Mouse (Mus musculus) testis, postnatal 14 days (tissue): ENCODE data around the gene Taf1.
A peak's percentile ranks its signal among the peaks of the same experiment; 100 is the strongest.

Experiments
- DNase-seq: peaks from one replicate; pipeline ENCODE4 v3.0.0; 2021; ENCODE audit warnings: low spot score

Taf1 gene

GRCm38 (mm10) chrX:101532347-101533221 lies at the start of gene Taf1:
Gene Taf1, plus strand, starts transcription at chrX:101532734.
- peak; percentile 93 for DNase-seq

DNA sequence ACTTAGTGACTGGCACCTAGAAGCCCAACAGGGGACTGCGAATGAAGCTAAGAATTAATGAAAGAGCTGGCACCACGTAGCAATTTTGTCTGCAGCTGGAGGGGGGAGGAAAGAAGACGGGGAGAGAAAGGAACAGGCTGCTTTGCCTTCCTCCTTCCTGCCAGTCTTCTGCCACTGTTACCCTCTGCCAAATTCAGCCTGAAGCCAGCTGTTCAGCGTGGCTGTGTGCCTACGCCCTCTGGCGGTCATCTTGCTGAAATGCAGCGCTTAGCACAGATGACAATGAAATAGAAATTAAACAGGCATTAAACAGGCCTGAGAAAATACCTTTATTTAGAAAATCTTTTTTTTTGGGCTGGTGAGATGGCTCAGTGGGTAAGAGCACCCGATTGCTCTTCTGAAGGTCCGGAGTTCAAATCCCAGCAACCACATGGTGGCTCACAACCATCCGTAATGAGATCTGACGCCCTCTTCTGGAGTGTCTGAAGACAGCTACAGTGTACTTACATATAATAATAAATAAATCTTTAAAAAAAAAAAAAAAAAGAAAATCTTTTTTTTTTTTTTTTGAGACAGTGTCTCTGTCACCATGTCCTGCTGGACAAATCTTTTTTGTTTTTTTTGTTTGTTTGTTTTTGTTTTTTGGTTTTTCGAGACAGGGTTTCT lies 45.9 kb upstream of the Taf1 start:
- DNase-seq = peak; percentile 17

DNA sequence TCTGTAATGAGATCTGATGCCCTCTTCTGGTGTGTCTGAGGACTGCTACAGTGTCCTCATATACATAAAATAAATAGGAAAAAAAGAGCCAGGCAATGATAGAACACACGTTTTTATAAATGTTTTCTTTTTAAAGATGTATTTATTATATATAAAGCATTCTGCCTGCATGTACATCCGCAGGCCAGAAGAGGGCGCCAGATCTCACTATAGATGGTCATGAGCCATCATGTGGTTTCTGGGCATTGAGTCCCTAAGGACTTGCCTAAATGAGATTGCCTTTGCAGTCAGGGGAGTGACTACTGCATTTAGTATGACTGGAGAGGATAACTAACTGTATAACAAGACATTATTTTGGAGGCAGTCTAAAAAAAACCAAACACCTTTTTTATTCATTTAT lies 27.9 kb upstream of the Taf1 start:
- no peak for DNase-seq

- no peak for DNase-seq
Measured at GRCm38 (mm10) chrX:101515710-101516109, 16.8 kb upstream of the Taf1 start.

GRCm38 (mm10) chrX:101518006-101518405 lies 14.5 kb upstream of the Taf1 start:
- DNase-seq = no peak

DNA sequence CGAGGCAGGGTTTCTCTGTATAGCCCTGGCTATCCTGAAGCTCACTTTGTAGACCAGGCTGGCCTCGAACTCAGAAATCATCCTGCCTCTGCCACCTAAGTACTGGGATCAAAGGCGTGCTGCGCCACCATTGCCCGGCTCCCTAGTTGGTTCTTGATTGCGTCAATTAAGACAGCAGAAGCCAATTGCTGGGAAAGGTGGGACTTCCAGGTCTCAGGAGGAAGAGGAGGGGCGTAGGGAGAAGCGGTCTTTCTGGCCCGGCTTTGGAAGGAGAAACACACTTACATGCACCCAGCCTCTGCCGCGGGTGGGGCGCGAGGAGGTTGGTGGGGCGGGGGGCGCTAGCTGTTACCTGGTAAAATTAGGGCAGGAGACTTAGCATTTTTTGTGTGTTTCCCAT lies 10.5 kb upstream of the Taf1 start:
- peak; percentile 77 for DNase-seq

DNA sequence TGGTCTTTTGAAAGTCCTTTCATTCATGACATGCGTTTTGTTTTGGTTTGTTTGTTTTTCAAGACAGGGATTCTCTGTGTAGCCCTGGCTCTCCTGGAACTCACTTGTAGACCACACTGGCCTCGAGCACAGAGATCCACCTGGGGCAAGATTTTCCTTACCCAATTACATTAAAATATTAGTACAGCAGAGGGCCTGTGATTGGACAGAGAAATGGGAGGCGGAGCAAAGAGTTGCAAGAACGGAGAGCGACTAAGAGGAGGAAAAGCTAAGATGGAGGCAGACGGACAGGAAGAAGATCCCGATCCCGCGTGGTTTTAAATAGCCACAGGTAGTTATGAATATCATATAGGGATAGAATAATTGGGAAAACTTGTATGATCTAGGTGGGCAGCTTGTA lies 5.2 kb upstream of the Taf1 start:
- DNase-seq = no peak

DNA sequence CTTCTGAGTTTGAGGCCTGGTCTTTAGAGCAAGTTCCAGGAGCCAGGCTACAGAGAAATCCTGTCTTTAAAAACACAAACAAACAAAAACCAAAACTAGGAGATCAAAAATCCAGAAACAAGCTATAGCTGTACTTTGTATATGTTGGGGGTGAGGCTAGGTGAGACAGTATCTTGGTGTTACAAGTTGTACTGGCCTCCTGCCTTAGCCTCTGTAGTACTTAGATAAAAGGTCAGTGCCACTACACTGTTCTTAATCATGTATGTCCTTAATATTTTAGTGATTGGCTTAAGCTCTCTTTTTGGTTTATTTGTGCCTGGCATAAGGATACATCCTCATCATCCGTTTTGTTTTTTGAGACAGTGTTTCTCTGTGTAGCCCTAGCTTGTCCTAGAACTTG lies 52.9 kb downstream of the Taf1 start:
- DNase-seq = no peak

DNA sequence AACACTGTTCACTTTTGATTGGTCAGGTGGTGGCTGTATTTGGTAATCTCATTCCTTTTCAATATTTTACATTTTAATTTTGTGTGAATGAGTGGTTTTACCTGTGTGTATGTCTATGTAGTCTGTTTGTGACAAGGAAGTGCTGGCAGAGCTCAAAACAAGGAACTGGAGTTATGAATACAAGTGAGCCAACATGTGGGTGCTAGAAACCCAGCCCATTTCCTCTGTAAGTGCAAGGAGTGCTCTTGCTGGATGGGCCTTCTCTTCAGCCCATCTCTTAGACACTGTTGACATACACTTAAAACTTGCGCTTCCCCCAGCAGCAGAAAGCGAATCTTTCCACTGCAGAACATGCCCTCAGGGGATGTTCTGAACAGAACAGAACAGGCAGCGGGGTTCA lies 83.6 kb downstream of the Taf1 start:
- DNase-seq = no peak

- no peak for DNase-seq
Measured at GRCm38 (mm10) chrX:101617889-101618288, 85.4 kb downstream of the Taf1 start.

DNA sequence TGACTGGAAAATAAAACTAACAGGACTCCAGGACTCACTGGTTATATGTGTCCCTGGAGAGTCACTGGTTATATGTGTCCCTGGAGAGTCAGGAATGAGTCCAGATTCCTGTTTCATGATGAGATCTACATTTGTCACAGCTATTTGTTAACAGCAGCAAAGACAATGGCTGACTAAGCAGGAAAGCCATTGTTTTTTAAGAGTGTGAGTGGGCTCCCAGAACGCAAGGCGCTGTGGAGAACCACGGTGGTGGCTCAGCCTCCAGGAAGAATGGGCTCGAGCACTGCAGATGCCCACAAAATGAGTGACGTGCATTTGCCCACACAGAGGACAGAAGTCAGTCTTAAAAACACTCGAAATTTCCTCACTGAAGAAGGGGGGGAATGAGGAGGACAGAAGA lies 87.8 kb downstream of the Taf1 start:
- no peak for DNase-seq

- no peak for DNase-seq
Measured at GRCm38 (mm10) chrX:101622539-101622938, 90.0 kb downstream of the Taf1 start.

- no peak for DNase-seq
Measured at GRCm38 (mm10) chrX:101636821-101637525, 104.4 kb downstream of the Taf1 start.

DNA sequence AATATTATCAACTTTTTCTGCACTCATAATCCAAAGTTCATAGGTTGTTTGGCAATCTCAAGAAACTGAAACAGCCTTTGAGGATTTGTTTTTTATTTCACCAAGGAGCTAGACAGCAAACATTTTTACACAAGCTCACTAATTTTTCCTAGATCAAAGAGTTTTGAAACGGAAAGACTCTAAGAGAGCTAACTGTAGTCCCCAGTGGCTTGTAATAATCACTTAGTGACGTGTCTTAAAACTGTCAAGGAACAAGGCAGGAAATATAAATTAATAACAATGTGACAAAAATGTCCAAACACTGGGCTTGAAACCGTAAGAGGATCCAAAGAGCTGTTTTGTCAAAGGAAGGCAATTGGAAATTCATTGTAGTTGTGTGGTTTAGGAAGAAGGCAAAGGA lies 106.3 kb downstream of the Taf1 start:
- no peak for DNase-seq

- no peak for DNase-seq
Measured at GRCm38 (mm10) chrX:101639306-101639705, 106.8 kb downstream of the Taf1 start.

GRCm38 (mm10) chrX:101639741-101640166 lies 107.2 kb downstream of the Taf1 start, which contains the start of gene Ogt:
Gene Ogt, plus strand, starts transcription at chrX:101640060.
- peak; percentile 89 for DNase-seq

DNA sequence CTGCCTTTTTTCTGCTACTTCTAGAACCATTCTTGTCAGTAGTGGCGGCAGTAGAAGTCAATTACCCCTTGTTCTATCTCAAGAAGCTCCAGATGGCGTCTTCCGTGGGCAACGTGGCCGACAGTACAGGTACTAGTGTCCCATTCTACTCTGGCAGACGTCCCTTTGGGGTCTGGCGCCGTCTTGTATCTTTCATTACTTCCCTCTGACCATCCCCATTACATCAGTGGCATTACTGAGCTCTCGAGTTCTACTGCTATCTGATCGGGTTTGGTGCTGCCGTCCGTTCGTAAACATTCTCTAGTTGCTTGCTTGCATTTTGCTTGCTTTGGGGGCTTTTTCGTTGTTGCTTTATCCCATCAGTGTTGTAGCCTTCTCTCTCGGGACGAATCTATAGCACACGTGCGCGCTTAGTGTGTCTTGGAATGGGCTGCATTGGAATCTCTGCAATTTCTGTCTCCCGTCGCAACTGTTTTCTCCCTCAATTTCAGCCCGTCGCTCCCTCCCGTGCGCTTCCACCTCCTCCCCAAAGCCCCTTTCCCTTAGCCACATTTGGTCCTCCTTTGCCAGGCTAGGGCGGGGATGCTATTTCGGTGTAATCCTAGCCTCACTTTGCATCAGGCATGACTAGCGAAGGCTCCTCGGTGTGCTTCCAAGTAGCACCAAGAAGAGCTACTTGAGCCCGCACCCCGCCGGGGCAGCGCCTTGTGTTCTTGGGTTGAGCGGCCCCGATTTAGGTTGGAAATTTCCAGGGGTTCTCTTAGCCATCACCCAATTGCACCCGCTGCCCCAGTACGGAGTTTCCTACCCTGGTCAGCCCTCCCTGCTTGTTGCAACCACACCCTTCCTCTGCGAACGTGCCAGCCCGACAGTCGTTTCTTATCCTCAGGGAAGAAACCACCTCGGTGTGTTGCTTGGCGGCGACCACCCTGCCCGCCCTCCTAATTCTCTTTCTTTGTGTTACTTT lies 107.9 kb downstream of the Taf1 start:
- DNase-seq = peak; percentile 18

DNA sequence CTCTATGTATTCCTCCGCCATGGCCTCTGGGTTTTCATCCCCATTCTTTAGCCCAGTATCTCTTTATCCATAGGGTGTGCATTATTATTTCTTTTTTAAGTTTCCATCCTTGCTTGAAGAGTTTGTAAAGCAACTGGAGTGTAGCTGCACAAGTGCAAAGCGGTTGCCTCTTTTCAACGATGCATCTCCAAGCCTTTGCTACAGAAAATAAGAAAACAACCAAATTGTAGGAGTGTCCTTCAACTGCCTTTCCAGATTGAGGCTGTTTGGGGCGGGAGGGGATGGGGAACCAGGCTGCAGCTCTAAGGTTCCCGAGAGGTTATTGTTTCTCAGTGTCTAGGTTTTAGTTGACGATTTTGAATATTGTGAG lies 108.6 kb downstream of the Taf1 start:
- DNase-seq = no peak

GRCm38 (mm10) chrX:101642091-101642490 lies 109.6 kb downstream of the Taf1 start:
- no peak for DNase-seq

DNA sequence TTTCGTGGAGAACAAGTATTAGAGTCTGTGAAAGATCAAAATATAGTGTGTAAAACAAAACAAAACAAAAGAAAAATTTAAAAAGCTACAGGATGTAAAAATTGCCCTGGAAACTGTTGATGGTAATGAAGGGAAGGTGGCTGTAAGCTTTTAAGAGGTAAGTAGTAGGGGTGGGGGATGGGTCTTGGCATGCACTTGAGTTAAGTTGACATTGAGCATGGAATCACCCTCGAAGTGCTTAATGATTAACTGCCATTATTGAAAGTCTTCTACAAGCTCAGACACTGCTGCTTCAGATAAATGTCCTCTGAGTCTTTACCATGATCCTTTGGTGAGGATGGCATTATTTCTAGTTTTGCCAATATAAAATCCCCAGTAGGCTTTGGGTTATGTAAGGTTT lies 112.8 kb downstream of the Taf1 start:
- DNase-seq = no peak

DNA sequence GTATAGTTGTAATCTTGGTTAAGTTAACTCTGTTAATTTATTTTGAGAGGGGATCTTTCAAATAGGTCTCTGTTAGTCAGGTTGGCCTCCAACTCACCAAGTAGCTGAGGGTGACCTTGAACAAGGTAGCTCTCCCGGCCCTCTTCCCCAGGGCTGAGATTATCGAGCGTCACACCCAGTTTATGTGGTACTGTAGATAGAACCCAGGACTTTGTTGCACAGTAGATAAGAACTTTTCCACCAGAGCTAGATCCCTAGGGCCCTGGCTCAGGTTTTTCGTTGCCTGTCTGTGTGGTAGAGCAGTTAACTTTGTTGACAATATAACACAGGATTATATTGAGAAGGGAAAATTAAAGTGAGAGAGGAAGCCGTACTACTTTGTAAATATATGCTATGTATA lies 114.1 kb downstream of the Taf1 start:
- DNase-seq = no peak
